Mouse (Mus musculus) v-Abl transformed pro-B cells (cell line): ENCODE results near the gene H2-T22.

ENCODE experiments used
- in situ Hi-C, 2 experiments: fragments of 400-800 bp; cut with MboI; formaldehyde crosslinking; loops; one replicate each; pipeline ENCODE4 v1.15.1; 2025; ENCODE audit not compliant: unreplicated experiment in 2 of 2

H2-T22 gene

DNA sequence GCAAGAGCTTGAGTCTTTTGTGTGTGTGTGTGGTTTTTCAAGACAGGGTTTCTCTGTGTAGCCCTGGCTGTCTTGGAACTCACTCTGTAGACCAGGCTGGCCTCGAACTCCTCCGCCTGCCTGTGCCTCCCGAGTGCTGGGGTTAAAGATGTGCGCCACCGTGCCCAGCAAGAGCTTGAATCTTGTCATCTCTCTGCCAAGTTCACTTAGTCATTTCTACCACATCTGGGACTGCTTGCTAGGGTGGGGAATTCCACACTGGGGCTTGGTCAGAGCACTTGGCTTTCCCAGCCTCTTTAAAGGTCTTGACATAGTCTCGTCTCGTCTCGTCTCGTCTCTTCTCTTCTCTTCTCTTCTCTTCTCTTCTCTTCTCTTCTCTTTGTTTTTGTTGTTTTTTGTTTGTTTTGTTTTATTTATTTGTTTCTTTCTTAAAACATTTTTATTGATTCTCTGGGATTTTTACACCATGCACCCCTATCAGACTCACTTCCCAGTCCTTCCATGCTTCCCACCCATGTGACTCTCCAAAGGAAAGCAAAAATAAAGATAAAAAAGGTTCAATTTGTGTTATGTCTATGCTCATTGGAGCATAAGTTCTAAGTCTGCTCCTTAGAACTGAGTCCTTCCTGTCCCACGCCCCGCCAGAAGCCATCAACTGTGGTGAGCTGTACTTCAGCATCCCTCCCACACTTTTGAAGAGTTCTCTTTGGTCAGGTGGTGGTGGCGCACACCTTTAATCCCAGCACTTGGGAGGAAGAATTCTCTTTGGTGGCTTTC lies 41.2 kb downstream of the H2-T22 start:
- in situ Hi-C loops: no loop called here

DNA sequence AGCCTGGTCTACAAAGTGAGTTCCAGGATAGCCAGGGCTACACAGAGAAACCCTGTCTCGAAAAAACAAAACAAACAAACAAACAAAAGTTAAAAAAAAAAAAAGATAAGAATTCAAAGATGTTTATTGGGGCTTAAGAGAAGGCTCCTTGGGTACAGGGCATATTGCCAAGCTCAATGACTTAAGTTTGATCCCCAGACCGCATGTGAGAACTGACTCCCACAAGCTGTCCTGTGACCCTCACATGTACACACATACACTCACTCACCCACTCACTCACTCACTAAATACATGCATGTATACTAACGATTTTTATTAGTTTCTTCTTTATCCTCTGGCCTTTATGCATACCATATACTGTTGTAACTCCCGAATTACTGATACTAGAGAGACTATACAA lies 42.2 kb downstream of the H2-T22 start:
- in situ Hi-C loops: no loop called here

DNA sequence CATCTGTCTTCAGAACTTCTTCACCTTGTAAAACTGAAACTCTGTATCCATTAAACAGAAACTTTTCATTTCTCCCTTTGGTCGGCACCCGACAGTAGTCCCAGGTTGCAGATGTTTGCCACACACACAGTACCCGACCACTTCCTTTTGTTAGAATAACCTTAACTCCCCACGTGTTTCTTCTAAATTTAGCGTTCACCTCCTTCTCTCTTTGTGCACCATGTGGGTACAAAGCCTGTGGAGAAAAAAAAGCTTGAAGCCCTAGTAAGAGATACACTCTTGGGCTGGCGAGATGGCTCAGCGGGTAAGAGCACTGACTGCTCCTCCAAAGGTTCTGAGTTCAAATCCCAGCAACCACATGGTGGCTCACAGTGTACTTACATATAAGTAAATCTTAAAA lies 43.2 kb downstream of the H2-T22 start:
- in situ Hi-C loops: loop anchor here (5.0 to 10.0 kb wide), 2 partner anchors 45 to 198 kb away; partner anchors contain the start of genes Gm6034 (in 2 of the 2) and H2-T22 (in 2 of the 2)

DNA sequence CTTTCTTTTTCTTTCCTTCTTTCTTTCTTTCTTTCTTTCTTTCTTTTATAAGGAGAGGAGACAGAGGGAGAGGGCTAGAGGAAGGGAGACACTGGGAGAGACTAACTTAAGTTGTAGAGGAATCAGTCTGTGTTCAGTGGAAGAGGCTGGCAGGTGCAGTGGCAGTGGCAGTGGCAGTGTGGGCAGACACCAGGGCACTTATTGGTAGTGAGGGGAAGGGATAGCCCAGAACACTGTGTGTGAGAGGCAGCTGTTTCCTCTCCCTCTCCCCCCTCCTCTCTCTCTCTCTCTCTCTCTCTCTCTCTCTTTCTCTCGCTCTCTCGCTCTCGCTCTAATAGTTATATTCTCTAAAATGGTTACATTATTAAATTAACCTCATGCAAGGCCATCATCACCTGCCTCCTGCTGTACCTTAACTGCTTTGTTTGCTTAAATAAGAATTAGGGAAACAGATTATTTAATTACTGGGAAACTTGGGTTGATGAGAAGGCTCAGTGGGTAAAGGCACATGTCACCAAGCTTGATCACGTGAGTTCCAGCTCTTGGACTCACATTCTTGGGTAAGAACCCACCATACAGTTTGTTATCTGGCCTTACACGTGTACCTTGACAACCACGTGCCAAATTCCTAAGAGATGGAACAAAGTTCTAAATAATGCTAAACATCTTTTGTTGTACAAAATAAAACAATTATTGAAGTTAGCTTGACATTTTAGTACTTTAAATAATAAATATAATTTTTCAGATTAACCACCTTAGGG lies 43.8 kb downstream of the H2-T22 start:
- in situ Hi-C loops: loop anchor here (5.0 to 10.0 kb wide), 2 partner anchors 46 to 199 kb away; partner anchors contain the start of genes Gm6034 (in 2 of the 2) and H2-T22 (in 2 of the 2)

DNA sequence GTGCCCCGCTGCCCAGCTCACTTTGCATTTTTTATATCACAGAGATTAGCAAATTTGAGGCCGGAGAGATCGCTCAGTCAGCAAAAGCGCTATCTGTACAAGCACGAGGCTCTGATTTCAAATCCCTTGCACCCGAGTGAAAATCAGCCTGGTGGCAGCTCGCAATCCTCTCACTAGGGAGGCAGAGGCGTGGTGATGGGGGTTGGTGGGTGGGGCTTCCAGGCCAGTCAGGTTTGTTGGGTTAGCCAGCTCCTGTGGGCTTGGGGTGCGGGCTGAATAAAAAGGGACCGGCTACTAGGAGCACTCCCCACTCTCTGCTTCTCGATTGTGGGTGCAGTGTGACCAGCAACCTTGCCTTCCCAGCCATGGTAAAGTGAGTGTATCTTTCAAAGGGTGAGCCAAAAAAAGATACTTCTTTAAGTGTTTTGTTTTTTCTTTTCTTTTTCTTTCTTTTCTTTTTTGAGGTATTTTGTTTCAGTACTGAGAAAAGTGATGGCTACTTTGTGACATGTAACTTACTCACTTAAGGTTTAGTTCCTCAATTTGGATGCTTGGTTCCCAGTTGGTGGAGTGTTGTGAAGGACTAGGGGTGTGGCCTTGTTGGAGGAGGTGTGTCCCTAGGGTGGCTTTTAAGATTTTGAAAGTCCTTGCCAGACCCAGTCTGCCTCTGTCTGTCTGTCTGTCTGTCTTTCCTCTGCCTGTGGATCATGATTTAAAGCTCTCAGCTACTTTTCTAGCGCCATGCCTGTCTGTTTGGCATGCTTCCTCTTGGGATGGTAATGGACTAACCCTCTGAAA lies 44.6 kb downstream of the H2-T22 start:
- in situ Hi-C loops: loop anchor here (5.0 to 10.0 kb wide), 2 partner anchors 47 to 199 kb away; partner anchors contain the start of genes Gm6034 (in 2 of the 2) and H2-T22 (in 2 of the 2)

DNA sequence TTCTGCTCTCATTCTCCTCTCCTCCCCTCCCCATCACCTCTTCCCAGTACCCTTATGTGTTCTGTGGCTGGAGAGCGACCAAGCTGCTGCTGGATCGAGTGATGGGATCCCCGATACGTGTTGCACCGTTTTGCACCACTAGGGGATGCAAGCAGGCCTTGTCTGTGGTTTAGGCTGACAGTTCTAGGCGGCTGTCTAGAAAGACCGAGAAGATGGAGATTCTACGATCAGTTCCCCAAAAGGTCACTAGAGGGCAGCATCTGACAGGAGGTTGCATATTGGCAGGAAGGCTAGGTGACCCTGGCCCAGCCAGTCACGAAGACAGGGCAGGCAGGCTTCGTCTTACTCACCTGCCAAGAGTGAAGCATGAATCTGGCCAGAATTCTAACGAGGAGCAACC lies 45.6 kb downstream of the H2-T22 start:
- in situ Hi-C loops: loop anchor here (5.0 to 10.0 kb wide), 2 partner anchors 48 to 200 kb away; partner anchors contain the start of genes Gm6034 (in 2 of the 2) and H2-T22 (in 2 of the 2)

DNA sequence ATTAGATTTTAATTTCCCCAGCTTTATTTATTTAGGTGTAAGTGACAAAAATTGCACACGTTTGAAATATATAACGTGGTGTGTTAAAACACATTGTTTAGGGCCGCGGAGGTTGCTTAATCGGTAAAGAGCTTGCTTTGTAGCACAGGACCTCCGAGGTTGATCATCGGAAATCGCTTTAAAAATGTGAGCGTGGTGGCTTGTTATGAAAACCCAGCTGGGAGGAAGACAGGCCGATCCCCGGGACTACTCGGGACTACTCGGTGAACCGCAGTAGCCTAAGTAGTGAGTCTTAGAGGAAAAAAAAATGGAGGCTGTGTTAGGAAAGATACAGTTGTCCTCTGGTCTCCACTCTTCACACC lies 47.7 kb downstream of the H2-T22 start:
- in situ Hi-C loops: loop anchor here (5.0 to 10.0 kb wide), 4 partner anchors 50 to 202 kb away; partner anchors contain the start of genes Gm6034 (in 2 of the 2) and H2-T22 (in 2 of the 2)

DNA sequence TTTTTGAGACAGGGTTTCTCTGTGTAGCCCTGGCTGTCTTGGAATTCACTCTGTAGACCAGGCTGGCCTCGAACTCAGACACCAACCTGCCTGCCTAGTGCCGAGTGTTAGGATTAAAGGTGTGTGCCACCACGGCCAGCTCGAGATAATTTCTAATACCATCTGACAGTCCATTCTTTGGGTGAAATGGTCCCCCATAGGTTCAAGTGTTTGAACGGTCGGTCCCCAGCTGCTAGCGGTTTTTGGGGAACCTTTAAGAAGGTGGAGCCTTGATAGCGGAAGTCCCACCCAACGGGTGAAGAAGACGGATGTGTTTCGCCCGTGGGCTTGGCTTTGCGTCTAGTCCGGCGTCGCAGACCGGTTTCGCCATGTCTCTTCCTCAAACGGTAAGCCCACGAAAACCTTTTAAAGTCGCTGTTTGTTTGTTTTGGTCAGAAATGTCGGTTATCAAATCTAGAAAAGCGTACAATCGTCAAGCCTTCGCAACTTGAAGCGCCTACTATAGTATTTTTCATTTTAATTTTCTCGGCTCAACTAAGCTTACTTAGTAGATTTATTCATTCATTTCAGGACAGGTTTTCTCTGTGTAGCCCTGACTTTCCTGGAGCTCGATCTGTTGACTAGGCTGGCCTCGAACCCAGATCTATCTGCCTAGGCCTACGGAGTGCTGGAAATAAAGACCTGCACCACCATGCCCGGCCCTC lies 48.2 kb downstream of the H2-T22 start:
- in situ Hi-C loops: loop anchor here (5.0 to 10.0 kb wide), 3 partner anchors 50 to 167 kb away; partner anchors contain the start of genes Gm6034 (in 2 of the 2) and H2-T22 (in 2 of the 2)

DNA sequence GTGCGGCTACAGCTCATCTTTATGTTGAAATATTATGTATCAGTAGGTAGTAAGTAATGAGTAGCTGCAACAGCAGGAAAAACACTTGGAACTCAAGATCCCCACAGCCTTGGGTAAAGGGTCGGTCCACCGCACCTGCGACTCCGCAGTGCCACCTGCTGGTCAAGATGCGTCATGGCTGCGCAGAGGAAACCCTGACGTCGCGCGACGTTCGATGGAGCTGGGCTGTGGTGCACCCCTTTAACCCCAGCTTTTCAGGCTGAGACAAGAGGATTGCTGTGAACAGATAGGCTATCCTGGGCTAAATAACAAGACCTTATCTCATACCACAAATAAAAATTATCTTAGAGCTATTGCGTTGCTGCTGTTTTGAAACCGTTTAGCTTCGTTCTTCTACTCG lies 48.9 kb downstream of the H2-T22 start:
- in situ Hi-C loops: loop anchor here (5.0 to 10.0 kb wide), 3 partner anchors 51 to 166 kb away; partner anchors contain the start of genes Gm6034 (in 2 of the 2) and H2-T22 (in 2 of the 2)

DNA sequence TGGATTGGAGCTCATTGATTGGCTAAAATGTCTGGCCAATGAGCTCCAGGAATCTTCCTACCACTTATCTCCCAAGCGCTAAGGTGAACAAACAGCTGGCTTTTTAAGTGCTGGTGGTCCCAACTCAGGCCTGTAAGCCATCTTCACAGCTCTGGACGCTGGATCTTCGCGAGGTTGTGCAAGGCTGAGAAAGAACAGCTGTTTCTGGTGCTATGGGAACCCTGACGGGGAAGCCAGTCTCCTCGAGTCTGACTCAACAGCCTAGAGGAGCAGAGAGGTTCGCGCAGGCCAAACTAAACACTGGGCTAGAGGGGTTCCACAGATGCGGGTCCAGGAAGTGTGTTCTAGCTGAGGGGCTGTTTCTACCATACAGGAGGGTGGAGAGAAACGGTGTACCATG lies 50.8 kb downstream of the H2-T22 start:
- in situ Hi-C loops: loop anchor here (5.0 to 10.0 kb wide), 3 partner anchors 53 to 164 kb away; partner anchors contain the start of genes Gm6034 (in 2 of the 2) and H2-T22 (in 2 of the 2)
